Mouse (Mus musculus): ENCODE results near the gene Myh2. TPM values are rescaled to one million over a fixed set of nuclear protein-coding genes. Genes with fewer than 3 reads are reported as not detected.

The Myh2 gene
- polyA plus RNA-seq, 1 experiment, result 10.5 TPM

DNA sequence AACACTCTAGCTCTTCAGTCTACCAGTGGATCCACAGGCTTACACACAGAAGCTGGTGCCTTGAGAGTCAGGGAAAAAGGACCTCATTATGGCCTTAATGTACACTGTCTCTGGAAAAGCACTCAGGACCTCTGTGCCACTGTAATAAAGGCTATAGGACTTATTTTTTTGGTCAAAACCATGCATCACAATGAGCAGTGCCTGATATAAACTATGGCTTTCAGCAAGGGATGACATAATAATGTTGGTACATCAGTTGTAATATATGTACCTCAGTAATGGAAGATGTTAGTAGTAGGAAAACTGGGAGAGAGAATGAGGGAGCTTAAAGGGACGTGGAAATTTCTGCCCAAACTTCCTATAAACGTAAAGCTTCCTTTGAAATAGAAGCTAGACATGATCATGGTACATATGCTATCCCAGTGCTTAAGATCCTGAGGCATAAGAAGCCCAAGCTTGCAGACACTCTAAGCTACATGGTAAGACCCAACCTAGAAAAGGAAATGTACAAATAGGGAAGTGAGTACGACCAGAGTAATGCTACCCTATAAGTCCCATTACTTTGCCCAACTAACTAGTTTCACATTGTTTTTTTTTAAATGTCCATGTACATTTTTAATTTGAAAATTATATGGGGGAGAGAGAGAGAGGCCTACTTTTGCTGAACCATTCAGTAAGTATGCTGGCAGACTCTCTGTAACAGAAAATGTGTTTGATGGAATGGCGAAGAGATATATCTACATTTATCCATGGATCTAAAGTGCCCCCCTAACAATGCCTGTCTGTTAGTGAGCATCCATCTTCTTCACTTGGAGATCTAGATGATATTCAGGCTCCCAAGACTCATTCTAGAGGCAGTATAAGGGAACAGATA, 24.2 kb upstream of the Myh2 start:
- Histone ChIP-seq H3K36me3 (ENCODE audit: control insufficient read depth, insufficient read depth, low read length) (no peaks in the 10 kb centered on the region), H3K27ac (ENCODE audit: insufficient read depth, low read depth, low read length) (no peak overlapping the region), H3K27me3 (replicated peaks; ENCODE audit: control insufficient read depth, insufficient read depth, low read length) (no peaks in the 10 kb centered on the region), H3K4me3 (ENCODE audit: insufficient read depth, low read depth, low read length) (no peak overlapping the region), H3K4me1 (ENCODE audit: control insufficient read depth, insufficient read depth, low read length) (no peaks in the 10 kb centered on the region)
- TF ChIP-seq CTCF (conservative IDR thresholded peaks at IDR 0.05; ENCODE audit: insufficient read depth, insufficient read length, low read depth, low read length), result no peak
- no peak for DNase-seq
- WGBS, result 90% methylated on average over 4 of the region's 4 CpGs

DNA sequence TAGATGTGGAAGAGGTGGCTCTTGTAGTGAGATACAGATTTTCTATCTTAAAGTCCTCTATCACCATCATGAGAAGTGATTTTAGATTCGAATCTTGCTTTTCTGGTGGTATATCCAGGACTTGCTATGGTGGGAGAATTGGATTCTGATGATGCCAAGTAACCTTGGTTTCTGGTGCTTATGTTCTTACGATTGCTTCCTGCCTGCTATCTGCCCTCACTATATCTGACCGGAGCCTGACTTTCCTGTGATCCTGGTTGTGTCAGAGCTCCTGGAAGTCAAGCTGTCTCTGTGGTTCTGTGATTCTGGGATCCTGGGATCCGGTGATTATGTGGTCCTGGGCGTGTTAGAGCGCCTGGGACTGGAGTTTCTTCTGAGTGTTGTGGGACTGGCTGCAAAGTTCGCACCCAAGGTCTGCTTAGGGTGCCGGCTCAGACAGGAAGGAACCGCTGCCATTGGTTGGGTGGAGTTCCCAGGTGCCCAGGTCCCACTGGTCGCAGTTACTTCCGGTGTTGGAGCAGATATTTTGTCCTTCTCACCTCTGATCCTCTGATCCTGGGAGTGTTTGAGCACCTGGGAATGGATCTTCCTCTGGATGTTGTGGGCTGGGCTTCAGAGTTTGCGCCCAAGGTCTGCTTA, 23.4 kb upstream of the Myh2 start:
- no peak for DNase-seq
- Histone ChIP-seq H3K36me3 (ENCODE audit: control insufficient read depth, insufficient read depth, low read length) (no peaks in the 10 kb centered on the region), H3K4me1 (ENCODE audit: control insufficient read depth, insufficient read depth, low read length) (no peaks in the 10 kb centered on the region), H3K4me3 (ENCODE audit: insufficient read depth, low read depth, low read length) (no peak overlapping the region), H3K27me3 (replicated peaks; ENCODE audit: control insufficient read depth, insufficient read depth, low read length) (no peaks in the 10 kb centered on the region), H3K27ac (ENCODE audit: insufficient read depth, low read depth, low read length) (no peak overlapping the region)
- no peak for TF ChIP-seq CTCF (conservative IDR thresholded peaks at IDR 0.05; ENCODE audit: insufficient read depth, insufficient read length, low read depth, low read length)
- no peak for TF ChIP-seq POLR2A (IDR thresholded peaks at IDR 0.05; ENCODE audit: low read depth, low read length)
- WGBS, result 90% methylated on average over 12 of the region's 12 CpGs

DNA sequence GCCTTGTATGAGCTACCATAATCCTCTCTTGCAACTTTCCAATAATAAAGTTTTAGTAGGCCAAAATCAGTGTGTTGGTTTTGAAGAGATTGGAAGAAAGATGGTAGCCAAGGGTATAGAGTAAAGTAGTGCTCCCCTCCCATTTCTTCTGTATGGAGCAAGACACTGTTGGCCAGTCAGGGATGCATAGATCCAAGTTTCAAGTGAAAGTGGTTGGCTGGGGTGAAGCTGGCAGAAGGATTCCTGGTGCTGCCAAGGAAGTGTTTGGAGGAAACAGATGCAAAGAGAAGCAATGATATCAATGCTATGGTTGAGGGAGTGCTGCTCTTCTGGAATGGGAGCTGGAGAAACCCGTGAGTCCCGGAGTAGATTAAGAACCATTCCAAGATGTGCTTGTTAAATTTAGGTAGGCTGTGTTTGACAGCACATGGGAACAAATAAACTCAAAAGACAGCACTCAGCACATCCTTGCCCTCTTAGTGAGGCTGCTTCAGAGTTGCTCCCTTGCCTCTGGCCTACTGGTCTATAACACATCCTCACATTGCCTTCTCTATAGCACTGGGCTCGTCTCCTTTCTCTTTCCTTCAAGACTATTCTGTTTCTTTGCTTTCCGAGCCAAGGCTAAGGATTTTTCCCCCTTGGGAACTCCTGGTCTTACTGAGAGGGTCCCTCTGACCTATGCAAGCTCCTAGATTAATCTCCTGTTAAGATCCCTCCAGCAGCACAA, 22.4 kb upstream of the Myh2 start:
- Histone ChIP-seq H3K4me3 (ENCODE audit: insufficient read depth, low read depth, low read length) (no peak overlapping the region), H3K27me3 (replicated peaks; ENCODE audit: control insufficient read depth, insufficient read depth, low read length) (no peaks in the 10 kb centered on the region), H3K36me3 (ENCODE audit: control insufficient read depth, insufficient read depth, low read length) (no peaks in the 10 kb centered on the region), H3K27ac (ENCODE audit: insufficient read depth, low read depth, low read length) (no peak overlapping the region), H3K4me1 (ENCODE audit: control insufficient read depth, insufficient read depth, low read length) (no peaks in the 10 kb centered on the region)
- DNase-seq, result no peak
- 85% methylated on average over 4 of the region's 4 CpGs for WGBS
- TF ChIP-seq POLR2A (IDR thresholded peaks at IDR 0.05; ENCODE audit: low read depth, low read length) (no peak), CTCF (conservative IDR thresholded peaks at IDR 0.05; ENCODE audit: insufficient read depth, insufficient read length, low read depth, low read length) (no peak)

DNA sequence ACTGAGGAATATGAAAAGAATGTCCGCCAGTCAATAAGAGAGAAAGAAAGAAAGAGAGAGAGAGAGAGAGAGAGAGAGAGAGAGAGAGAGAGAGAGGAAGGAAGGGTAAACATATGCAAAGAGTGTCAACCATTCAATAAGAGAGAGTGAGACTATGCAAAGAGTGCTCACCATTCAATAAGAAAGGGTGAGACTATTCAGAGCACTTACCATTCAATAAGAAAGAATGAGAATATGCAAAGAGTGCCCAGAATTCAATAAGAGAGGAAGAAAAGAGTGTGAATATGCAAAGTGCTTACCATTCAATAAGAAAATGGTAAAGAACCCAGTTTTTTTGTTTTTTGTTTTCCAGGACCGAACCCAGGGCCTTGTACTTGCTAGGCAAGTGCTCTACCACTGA, 20.6 kb upstream of the Myh2 start:
- Histone ChIP-seq H3K27ac (ENCODE audit: insufficient read depth, low read depth, low read length) (no peak overlapping the region), H3K4me1 (ENCODE audit: control insufficient read depth, insufficient read depth, low read length) (no peaks in the 10 kb centered on the region), H3K4me3 (ENCODE audit: insufficient read depth, low read depth, low read length) (no peak overlapping the region), H3K36me3 (ENCODE audit: control insufficient read depth, insufficient read depth, low read length) (no peaks in the 10 kb centered on the region), H3K27me3 (replicated peaks; ENCODE audit: control insufficient read depth, insufficient read depth, low read length) (no peaks in the 10 kb centered on the region)
- WGBS, result 84% methylated on average over 2 of the region's 2 CpGs
- no peak for DNase-seq
- TF ChIP-seq CTCF (conservative IDR thresholded peaks at IDR 0.05; ENCODE audit: insufficient read depth, insufficient read length, low read depth, low read length) (no peak), POLR2A (IDR thresholded peaks at IDR 0.05; ENCODE audit: low read depth, low read length) (no peak)

DNA sequence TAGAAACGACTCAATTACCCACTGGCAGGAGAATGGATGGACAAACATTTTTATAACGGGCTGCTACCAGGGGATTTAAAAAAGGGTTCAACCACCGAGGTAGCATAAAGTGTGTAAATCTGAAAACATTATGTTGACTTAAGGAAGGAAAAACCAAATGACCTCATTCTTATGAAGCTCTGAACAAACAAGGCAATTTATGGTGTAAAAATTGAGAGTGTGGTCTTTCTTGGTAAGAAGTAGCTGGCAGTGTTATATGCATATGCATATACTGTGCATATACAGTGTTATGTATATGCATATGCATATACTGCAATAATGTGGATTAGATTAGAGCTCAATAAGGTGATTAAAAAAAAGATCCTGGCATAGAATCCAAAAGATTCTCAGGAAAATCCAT, 19.7 kb upstream of the Myh2 start:
- no peaks in the 10 kb centered on the region for H3K36me3 ChIP-seq (ENCODE audit: control insufficient read depth, insufficient read depth, low read length)
- 64% methylated on average over 3 of the region's 3 CpGs for WGBS
- H3K27ac ChIP-seq (ENCODE audit: insufficient read depth, low read depth, low read length), result no peak overlapping the region
- no peak for DNase-seq
- H3K27me3 ChIP-seq (replicated peaks; ENCODE audit: control insufficient read depth, insufficient read depth, low read length), result no peaks in the 10 kb centered on the region
- H3K4me1 ChIP-seq (ENCODE audit: control insufficient read depth, insufficient read depth, low read length), result no peaks in the 10 kb centered on the region
- TF ChIP-seq POLR2A (IDR thresholded peaks at IDR 0.05; ENCODE audit: low read depth, low read length) (no peak), CTCF (conservative IDR thresholded peaks at IDR 0.05; ENCODE audit: insufficient read depth, insufficient read length, low read depth, low read length) (no peak)
- H3K4me3 ChIP-seq (ENCODE audit: insufficient read depth, low read depth, low read length), result no peak overlapping the region

DNA sequence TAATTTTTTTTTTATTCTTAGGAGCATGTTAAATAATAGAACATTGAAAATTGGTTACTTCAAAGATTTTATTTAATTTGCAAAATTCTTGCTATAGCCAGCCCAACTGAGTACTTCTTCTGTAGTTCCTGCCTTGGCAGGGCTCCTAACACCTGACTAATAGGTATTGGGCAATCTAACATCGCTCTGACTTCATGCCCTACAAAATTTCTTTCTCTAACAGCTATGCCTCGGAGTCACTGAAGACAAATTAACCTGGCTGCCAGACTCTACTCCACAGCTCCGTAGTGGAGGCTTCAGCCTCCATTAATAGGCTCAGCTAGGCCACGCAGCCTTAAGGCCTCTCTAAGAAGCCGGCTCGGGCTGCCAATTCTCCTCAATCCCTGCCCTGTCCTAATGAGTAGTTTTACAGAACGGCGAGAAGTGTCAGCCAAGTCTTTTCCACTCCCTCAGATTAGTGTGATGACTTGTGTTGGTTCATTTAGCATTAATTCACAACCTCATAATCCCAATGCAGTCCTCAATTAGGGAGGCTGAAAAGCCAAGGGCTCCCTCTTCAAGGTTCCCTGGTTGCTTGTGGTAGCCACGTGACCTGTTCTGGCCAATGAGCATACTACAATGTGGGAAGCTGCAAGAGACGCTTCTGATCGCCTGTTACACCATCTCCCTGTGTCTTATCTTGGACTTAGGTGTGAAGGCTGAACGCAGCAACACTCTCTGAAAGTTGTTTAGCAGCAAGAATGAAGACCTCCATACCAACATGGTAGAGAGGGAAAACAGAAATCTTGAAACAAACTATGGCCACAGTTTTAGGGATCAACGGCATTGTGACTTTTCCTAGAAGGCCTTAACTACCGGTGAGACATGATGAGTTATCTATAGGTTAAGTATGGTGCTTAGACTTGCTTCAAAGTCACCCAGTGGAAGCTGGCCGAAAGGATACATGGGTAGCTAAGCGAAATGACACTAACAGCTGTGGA, 18.9 kb upstream of the Myh2 start:
- no peak overlapping the region for H3K4me3 ChIP-seq (ENCODE audit: insufficient read depth, low read depth, low read length)
- H3K36me3 ChIP-seq (ENCODE audit: control insufficient read depth, insufficient read depth, low read length), result no peaks in the 10 kb centered on the region
- WGBS, result 87% methylated on average over 16 of the region's 16 CpGs
- H3K4me1 ChIP-seq (ENCODE audit: control insufficient read depth, insufficient read depth, low read length), result no peaks in the 10 kb centered on the region
- peak; percentile 5 for DNase-seq
- H3K27me3 ChIP-seq (replicated peaks; ENCODE audit: control insufficient read depth, insufficient read depth, low read length), result no peaks in the 10 kb centered on the region
- no peak for TF ChIP-seq POLR2A (IDR thresholded peaks at IDR 0.05; ENCODE audit: low read depth, low read length)
- TF ChIP-seq CTCF (conservative IDR thresholded peaks at IDR 0.05; ENCODE audit: insufficient read depth, insufficient read length, low read depth, low read length), result no peak
- H3K27ac ChIP-seq (ENCODE audit: insufficient read depth, low read depth, low read length), result no peak overlapping the region
